Mouse (Mus musculus) liver, embryonic 15.5 days (tissue): ENCODE data around the gene 4930402H24Rik. TPM values are rescaled to one million over a fixed set of nuclear protein-coding genes. Genes with fewer than 3 reads are reported as not detected.

Experiments
- ATAC-seq: fragments of 200-750 bp; cut with Nextera tagmentation; 2 replicates; pipeline ENCODE4 v1.8.0; 2017; ENCODE audit warnings: moderate number of reproducible peaks, mild to moderate bottlenecking, moderate library complexity; ENCODE audit not compliant: insufficient read depth
- H3K27ac ChIP-seq: fragments of 300-500 bp; sonication (generic); replicated peaks from 2 replicates; pipeline ENCODE4 v1.5.1; 2015; ENCODE audit warnings: mild to moderate bottlenecking, inconsistent platforms
- H3K27me3 ChIP-seq: fragments of 300-500 bp; sonication (generic); 2 replicates; pipeline ENCODE4 v1.6.1; 2015; ENCODE audit warnings: mild to moderate bottlenecking, inconsistent platforms
- H3K36me3 ChIP-seq: fragments of 300-500 bp; sonication (generic); replicated peaks from 2 replicates; pipeline ENCODE4 v1.6.1; 2015; ENCODE audit warnings: moderate library complexity, mild to moderate bottlenecking, inconsistent platforms
- H3K4me1 ChIP-seq: fragments of 300-500 bp; sonication (generic); replicated peaks from 2 replicates; pipeline ENCODE4 v1.6.1; 2015; ENCODE audit warnings: inconsistent platforms
- H3K4me2 ChIP-seq: fragments of 300-500 bp; sonication (generic); 2 replicates; pipeline ENCODE4 v1.6.1; 2015; ENCODE audit warnings: moderate library complexity, mild to moderate bottlenecking, inconsistent platforms
- H3K4me3 ChIP-seq: fragments of 300-500 bp; sonication (generic); replicated peaks from 2 replicates; pipeline ENCODE4 v1.5.1; 2015; ENCODE audit warnings: mild to moderate bottlenecking, inconsistent platforms
- H3K9ac ChIP-seq: fragments of 300-500 bp; sonication (generic); 2 replicates; pipeline ENCODE4 v1.6.1; 2015; ENCODE audit warnings: moderate library complexity, mild to moderate bottlenecking, inconsistent platforms
- H3K9me3 ChIP-seq: fragments of 300-500 bp; sonication (generic); replicated peaks from 2 replicates; pipeline ENCODE4 v1.6.1; 2016; ENCODE audit warnings: inconsistent platforms
- WGBS: fragments of 180-500 bp; shearing (Covaris S2); methylation state at CpG from one replicate; pipeline ENCODE4 v1.1.7; 2015; ENCODE audit warnings: mixed read lengths; ENCODE audit not compliant: insufficient replicate concordance; 5-methylcytosine and 5-hydroxymethylcytosine counted together
- polyA plus RNA-seq: library from polyadenylated mRNA; unstranded; fragments of >200 nt; fragmentation: Nextera tagmentation; extraction: Ambion mirVana; gene quantifications from 2 replicates; pipeline ENCODE4 v1.2.1, GENCODE M21; 2015

Gene 4930402H24Rik
- polyA plus RNA-seq, 1 experiment from 2014 or later, result 9.8 TPM

DNA sequence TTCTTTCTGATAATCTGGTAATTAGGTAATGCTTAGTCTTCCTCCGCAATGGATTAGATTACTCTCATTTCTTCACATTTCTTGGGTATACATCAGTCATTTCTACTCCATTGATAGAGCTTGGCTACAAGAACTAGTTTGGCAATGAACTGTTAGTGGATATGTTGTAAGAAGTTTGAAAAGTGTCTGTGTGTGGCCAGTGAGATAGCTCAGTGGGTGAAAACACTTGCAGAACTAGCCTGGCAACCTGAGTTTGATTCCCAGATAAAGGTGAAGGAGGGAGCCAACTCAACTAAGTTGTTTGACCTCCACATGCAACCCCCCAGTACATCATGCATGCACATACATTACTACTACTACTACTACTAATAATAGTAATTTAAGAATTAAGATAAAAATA lies 53.2 kb downstream of the 4930402H24Rik start:
- H3K9me3 ChIP-seq, result no peaks in the 10 kb centered on the region
- no peaks in the 10 kb centered on the region for H3K27me3 ChIP-seq
- H3K9ac ChIP-seq, result no peak overlapping the region
- WGBS, result 82% methylated on average over 1 of the region's 1 CpGs
- no peaks in the 10 kb centered on the region for H3K36me3 ChIP-seq
- no peak for ATAC-seq
- H3K4me2 ChIP-seq, result no peak overlapping the region
- H3K4me3 ChIP-seq, result no peak overlapping the region
- no peaks in the 10 kb centered on the region for H3K4me1 ChIP-seq
- no peak overlapping the region for H3K27ac ChIP-seq

- no peak overlapping the region for H3K4me2 ChIP-seq
- WGBS, result 50% methylated on average over 9 of the region's 9 CpGs
- H3K27me3 ChIP-seq, result no peaks in the 10 kb centered on the region
- no peaks in the 10 kb centered on the region for H3K4me1 ChIP-seq
- H3K36me3 ChIP-seq, result no peaks in the 10 kb centered on the region
- H3K27ac ChIP-seq, result no peak overlapping the region
- no peak overlapping the region for H3K9ac ChIP-seq
- H3K9me3 ChIP-seq, result no peaks in the 10 kb centered on the region
- ATAC-seq, result no peak
- no peak overlapping the region for H3K4me3 ChIP-seq
Observed at GRCm38 (mm10) chr2:130851363-130852246, 54.6 kb downstream of the 4930402H24Rik start.

DNA sequence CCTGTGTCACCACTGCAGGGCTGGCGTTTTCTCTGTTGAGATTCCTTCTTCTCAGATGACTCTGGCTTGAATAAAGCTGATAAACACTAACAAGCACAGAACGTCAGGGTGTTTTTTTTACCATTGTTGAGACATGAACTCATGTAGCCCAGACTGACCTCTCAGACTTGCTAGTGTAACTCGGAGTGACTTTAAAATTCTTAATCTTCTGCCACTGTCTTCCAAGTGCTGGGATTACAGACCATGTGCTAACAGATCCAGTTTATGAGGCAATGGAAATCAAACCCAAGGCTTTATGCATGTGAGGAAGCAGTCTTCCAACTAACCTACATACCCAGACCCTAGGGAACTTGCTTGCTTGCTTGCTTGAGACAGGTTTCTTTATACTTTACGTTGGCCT lies 56.5 kb downstream of the 4930402H24Rik start:
- Histone ChIP-seq H3K36me3 (no peaks in the 10 kb centered on the region), H3K4me2 (no peak overlapping the region), H3K9me3 (no peaks in the 10 kb centered on the region), H3K27ac (no peak overlapping the region), H3K9ac (no peak overlapping the region), H3K27me3 (no peaks in the 10 kb centered on the region), H3K4me3 (no peak overlapping the region), H3K4me1 (no peaks in the 10 kb centered on the region)
- WGBS, result 57% methylated on average over 4 of the region's 4 CpGs
- no peak for ATAC-seq

DNA sequence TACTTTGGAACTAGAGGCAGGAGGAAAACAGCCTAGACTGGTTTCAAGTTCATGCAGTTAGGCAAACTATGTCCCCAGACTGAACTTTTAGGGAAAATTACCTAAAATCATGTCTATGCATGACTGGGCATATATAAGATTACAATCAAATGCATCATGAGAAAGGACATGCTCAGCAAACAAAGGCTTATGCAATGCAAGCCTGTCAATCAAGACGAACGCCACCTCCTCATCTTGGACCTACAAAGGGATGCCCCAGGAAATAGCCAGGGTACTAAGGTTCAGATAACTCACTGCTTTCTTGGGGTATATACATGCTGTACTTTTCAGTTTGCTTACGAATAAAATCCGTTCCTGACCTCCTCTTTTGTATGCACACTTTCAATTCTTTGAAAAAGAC lies 57.9 kb downstream of the 4930402H24Rik start:
- Histone ChIP-seq H3K36me3 (no peaks in the 10 kb centered on the region), H3K27me3 (peaks cover under 1% of the 10 kb centered on the region; the same call in 1 of the 2 replicates), H3K9ac (no peak overlapping the region), H3K9me3 (no peaks in the 10 kb centered on the region), H3K27ac (no peak overlapping the region), H3K4me2 (no peak overlapping the region), H3K4me3 (no peak overlapping the region), H3K4me1 (no peaks in the 10 kb centered on the region)
- 62% methylated on average over 4 of the region's 4 CpGs for WGBS
- no peak for ATAC-seq

DNA sequence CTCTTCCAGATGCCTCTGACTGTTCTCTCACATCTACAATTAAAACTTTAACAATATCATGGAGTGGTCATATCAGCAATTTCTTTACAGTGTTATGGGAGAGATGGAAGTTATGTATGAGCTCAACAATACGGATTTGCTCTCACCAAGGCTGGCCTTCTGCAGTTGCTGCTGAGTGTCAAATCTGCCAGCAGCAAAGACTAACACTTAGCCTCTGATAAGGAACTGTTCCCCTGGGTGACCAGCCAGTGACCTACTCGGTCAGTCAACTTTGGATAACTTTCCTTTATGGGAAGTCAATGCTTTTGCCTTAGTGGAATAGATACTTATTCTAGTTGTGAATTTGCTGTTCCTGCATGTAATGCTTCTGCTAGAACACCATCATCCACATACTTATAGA lies 62.6 kb downstream of the 4930402H24Rik start:
- no peaks in the 10 kb centered on the region for H3K9me3 ChIP-seq
- WGBS, result 42% methylated on average over 2 of the region's 2 CpGs
- H3K27me3 ChIP-seq, result peaks cover 21% of the 10 kb centered on the region
- H3K27ac ChIP-seq, result no peak overlapping the region
- H3K9ac ChIP-seq, result no peak overlapping the region
- no peaks in the 10 kb centered on the region for H3K36me3 ChIP-seq
- H3K4me2 ChIP-seq, result no peak overlapping the region
- no peak overlapping the region for H3K4me3 ChIP-seq
- ATAC-seq, result no peak
- H3K4me1 ChIP-seq, result peaks cover 22% of the 10 kb centered on the region

GRCm38 (mm10) chr2:130840846-130841245 lies 65.4 kb downstream of the 4930402H24Rik start:
- H3K27ac ChIP-seq, result no peak overlapping the region
- H3K4me2 ChIP-seq, result peak overlapping the region; percentile 87
- peaks cover 13% of the 10 kb centered on the region; the same call in 1 of the 2 replicates for H3K36me3 ChIP-seq
- ATAC-seq, result no peak
- no peak overlapping the region; the same call in 1 of the 2 replicates for H3K4me3 ChIP-seq
- H3K4me1 ChIP-seq, result peaks cover 30% of the 10 kb centered on the region
- H3K9ac ChIP-seq, result no peak overlapping the region
- H3K9me3 ChIP-seq, result no peaks in the 10 kb centered on the region
- 13% methylated on average over 4 of the region's 4 CpGs for WGBS
- peaks cover 21% of the 10 kb centered on the region for H3K27me3 ChIP-seq

- Histone ChIP-seq H3K4me3 (peak overlapping the region; percentile 82), H3K9me3 (no peaks in the 10 kb centered on the region), H3K27me3 (peaks cover 21% of the 10 kb centered on the region), H3K9ac (peak overlapping the region; percentile 72), H3K4me2 (peak overlapping the region; percentile 87), H3K4me1 (peaks cover 30% of the 10 kb centered on the region), H3K36me3 (peaks cover 13% of the 10 kb centered on the region; the same call in 1 of the 2 replicates), H3K27ac (peak overlapping the region; percentile 79)
- ATAC-seq, result peak; percentile 88
- WGBS, result under 1% methylated on average over 76 of the region's 77 CpGs
Observed at GRCm38 (mm10) chr2:130839874-130840661, 66.1 kb downstream of the 4930402H24Rik start.

- WGBS, result 0% methylated on average over 19 of the region's 19 CpGs
- peak; percentile 37 for ATAC-seq
Observed at GRCm38 (mm10) chr2:130839528-130839873, 66.7 kb downstream of the 4930402H24Rik start.

DNA sequence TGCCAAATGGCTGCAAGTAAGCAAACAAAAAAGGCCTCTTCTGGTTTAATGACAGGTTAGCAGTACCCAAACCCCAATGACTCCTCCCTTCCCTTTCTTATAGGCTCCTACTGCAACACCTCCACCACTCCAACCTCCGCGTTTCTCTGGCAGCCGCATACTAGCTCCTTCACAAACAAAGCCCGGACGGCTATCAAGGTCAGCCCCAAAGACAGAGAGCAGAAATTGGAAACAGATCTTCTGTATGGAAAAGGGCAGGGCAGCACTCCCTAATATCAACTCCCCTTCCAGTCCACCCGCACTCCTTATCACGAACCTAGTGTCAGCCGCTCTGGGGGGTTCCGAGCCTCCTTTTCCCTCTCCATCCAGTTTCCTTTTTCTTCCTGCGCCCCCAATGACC lies 67.1 kb downstream of the 4930402H24Rik start:
- peak overlapping the region; percentile 87 for H3K4me2 ChIP-seq
- peaks cover 30% of the 10 kb centered on the region for H3K4me1 ChIP-seq
- ATAC-seq, result peak; percentile 20; the same call in 1 of the 2 replicates
- H3K27me3 ChIP-seq, result peaks cover 21% of the 10 kb centered on the region
- WGBS, result 2% methylated on average over 10 of the region's 10 CpGs
- H3K4me3 ChIP-seq, result peak overlapping the region; percentile 82
- peak overlapping the region; percentile 72 for H3K9ac ChIP-seq
- peak overlapping the region; percentile 79 for H3K27ac ChIP-seq
- H3K9me3 ChIP-seq, result no peaks in the 10 kb centered on the region
- H3K36me3 ChIP-seq, result peaks cover 13% of the 10 kb centered on the region; the same call in 1 of the 2 replicates

More at GRCm38 (mm10) chr2:130839528-130839873, 66.7 kb downstream of the 4930402H24Rik start:
- peaks cover 30% of the 10 kb centered on the region for H3K4me1 ChIP-seq
- peak overlapping the region; percentile 79 for H3K27ac ChIP-seq
- H3K27me3 ChIP-seq, result peaks cover 21% of the 10 kb centered on the region
- H3K9ac ChIP-seq, result peak overlapping the region; percentile 72
- H3K9me3 ChIP-seq, result no peaks in the 10 kb centered on the region
- peaks cover 13% of the 10 kb centered on the region; the same call in 1 of the 2 replicates for H3K36me3 ChIP-seq
- peak overlapping the region; percentile 82 for H3K4me3 ChIP-seq
- H3K4me2 ChIP-seq, result peak overlapping the region; percentile 87

GRCm38 (mm10) chr2:130838131-130838530 lies 68.1 kb downstream of the 4930402H24Rik start:
- peaks cover 30% of the 10 kb centered on the region for H3K4me1 ChIP-seq
- H3K9me3 ChIP-seq, result no peaks in the 10 kb centered on the region
- H3K4me3 ChIP-seq, result no peak overlapping the region
- H3K36me3 ChIP-seq, result peaks cover 13% of the 10 kb centered on the region; the same call in 1 of the 2 replicates
- peaks cover 19% of the 10 kb centered on the region for H3K27me3 ChIP-seq
- WGBS, result 77% methylated on average over 1 of the region's 1 CpGs
- H3K27ac ChIP-seq, result no peak overlapping the region
- peak overlapping the region; percentile 87; the same call in 1 of the 2 replicates for H3K4me2 ChIP-seq
- no peak for ATAC-seq
- H3K9ac ChIP-seq, result no peak overlapping the region

DNA sequence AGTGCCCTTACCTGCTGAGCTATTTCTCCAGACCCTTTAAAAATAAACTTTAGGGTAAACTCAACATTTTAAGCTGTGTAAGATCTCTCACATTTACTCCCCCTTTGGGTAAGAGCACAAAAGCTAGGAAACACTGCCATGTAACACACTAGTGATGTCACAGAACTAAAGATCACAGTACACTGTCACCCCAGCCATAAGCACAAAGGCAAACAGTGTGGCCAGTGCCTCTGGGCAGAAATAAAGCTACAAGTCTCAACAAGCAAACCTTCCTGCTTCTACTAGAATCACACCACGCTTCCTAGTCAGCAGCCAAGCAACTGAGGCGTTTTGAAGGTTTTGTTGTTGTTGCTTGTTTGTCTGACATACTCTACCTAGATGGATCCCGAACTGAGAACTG lies 72.5 kb downstream of the 4930402H24Rik start:
- peaks cover 18% of the 10 kb centered on the region; the same call in 1 of the 2 replicates for H3K36me3 ChIP-seq
- H3K4me2 ChIP-seq, result no peak overlapping the region
- peaks cover 14% of the 10 kb centered on the region for H3K4me1 ChIP-seq
- no peaks in the 10 kb centered on the region for H3K9me3 ChIP-seq
- H3K4me3 ChIP-seq, result no peak overlapping the region
- peak overlapping the region; percentile 48 for H3K27ac ChIP-seq
- no peaks in the 10 kb centered on the region for H3K27me3 ChIP-seq
- WGBS, result 52% methylated on average over 3 of the region's 3 CpGs
- ATAC-seq, result no peak
- no peak overlapping the region for H3K9ac ChIP-seq
